Mouse (Mus musculus) embryonic facial prominence, embryonic 11.5 days (tissue): ENCODE results near the gene A930004D18Rik. TPM values are rescaled to one million over a fixed set of nuclear protein-coding genes. Genes with fewer than 3 reads are reported as not detected.
A peak's percentile ranks its signal among the peaks of the same experiment; 100 is the strongest.

Source experiments
- ATAC-seq: fragments of 200-750 bp; cut with Nextera tagmentation; replicated peaks from 2 replicates; pipeline ENCODE4 v1.8.0; 2017; ENCODE audit warnings: low read depth; ENCODE audit not compliant: insufficient number of reproducible peaks, low FRiP score, low TSS enrichment
- DNase-seq: peaks from one replicate; pipeline ENCODE4 v3.0.0-alpha.2; 2015; ENCODE audit warnings: low spot score
- H3K27ac ChIP-seq: fragments of 300-500 bp; sonication (generic); replicated peaks from 2 replicates; pipeline ENCODE4 v1.5.1; 2014; ENCODE audit warnings: mild to moderate bottlenecking, low read depth, low read length, control low read depth
- H3K27me3 ChIP-seq: fragments of 300-500 bp; sonication (generic); 2 replicates; pipeline ENCODE4 v1.6.1; 2014; ENCODE audit warnings: mild to moderate bottlenecking, low read length, moderate library complexity, mixed read lengths; ENCODE audit not compliant: control insufficient read depth, insufficient read depth
- H3K36me3 ChIP-seq: fragments of 300-500 bp; sonication (generic); replicated peaks from 2 replicates; pipeline ENCODE4 v1.6.1; 2014; ENCODE audit warnings: low read depth, mild to moderate bottlenecking, low read length, moderate library complexity, mixed read lengths; ENCODE audit not compliant: control insufficient read depth, insufficient read depth
- H3K4me1 ChIP-seq: fragments of 300-500 bp; sonication (generic); 2 replicates; pipeline ENCODE4 v1.6.1; 2014; ENCODE audit warnings: low read length, mixed read lengths; ENCODE audit not compliant: control insufficient read depth, insufficient read depth
- H3K4me2 ChIP-seq: fragments of 300-500 bp; sonication (generic); 2 replicates; pipeline ENCODE4 v1.6.1; 2014; ENCODE audit warnings: low read depth, mild to moderate bottlenecking, control low read depth, low read length, moderate library complexity
- H3K4me3 ChIP-seq: fragments of 300-500 bp; sonication (generic); 2 replicates; pipeline ENCODE4 v1.5.1; 2014; ENCODE audit warnings: low read depth, low read length, control low read depth
- H3K9ac ChIP-seq: fragments of 300-500 bp; sonication (generic); replicated peaks from 2 replicates; pipeline ENCODE4 v1.6.1; 2014; ENCODE audit warnings: mild to moderate bottlenecking, control low read depth, low read length
- H3K9me3 ChIP-seq: fragments of 300-500 bp; sonication (generic); replicated peaks from 2 replicates; pipeline ENCODE4 v1.6.1; 2016; ENCODE audit warnings: mild to moderate bottlenecking, low read length, inconsistent platforms, mixed read lengths; ENCODE audit not compliant: control insufficient read depth
- WGBS: fragments of 180-500 bp; shearing (Covaris S2); extraction: QIAGEN DNeasy Blood & Tissue Kit; methylation state at CpG from one replicate; pipeline ENCODE4 v1.1.7; 2014; 5-methylcytosine and 5-hydroxymethylcytosine counted together
- polyA plus RNA-seq: library from polyadenylated mRNA; unstranded; fragments of >200 nt; fragmentation: Nextera tagmentation; extraction: Ambion mirVana; gene quantifications from 2 replicates; pipeline ENCODE4 v1.2.1, GENCODE M21; 2014

Gene A930004D18Rik
- polyA plus RNA-seq, 1 experiment from 2014 or later, result 9.2 TPM

DNA sequence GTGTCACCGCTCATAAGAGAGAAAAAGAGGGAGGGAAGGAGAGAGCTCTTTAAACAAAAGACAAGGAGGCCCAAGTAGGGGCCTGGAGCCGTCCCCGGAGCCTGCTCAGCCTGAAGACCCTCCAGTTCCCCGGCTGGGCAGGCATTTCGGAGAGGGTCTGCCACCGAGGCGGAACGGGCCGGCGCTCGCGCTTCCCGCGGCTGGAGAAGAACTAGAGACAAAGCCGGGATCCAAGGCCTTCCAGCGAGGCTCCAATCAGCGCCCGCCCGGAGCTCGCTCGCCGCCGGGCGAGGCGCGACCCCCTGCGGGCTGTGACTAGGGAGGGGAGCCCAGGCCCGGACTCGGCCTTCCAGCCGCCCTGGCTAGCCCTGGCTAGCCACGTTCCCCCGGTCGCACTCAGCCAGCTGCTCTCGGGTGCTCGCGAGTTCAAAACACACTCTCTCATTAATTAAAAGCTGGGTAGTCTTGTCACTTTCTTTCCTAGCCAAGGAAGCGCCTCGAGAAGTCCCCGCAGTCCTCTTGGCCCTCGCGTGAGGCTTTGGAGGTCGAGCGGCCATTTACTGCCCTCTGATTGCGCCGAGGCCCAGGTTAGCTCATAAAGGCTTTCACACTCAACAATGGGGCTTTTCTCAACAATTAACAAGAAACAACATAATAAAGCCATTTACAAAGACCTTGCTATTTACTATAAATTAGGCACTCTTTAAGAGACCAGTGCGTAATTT lies 2.2 kb upstream of the A930004D18Rik start:
- Histone ChIP-seq H3K27me3 (no peaks in the 10 kb centered on the region), H3K36me3 (no peaks in the 10 kb centered on the region), H3K4me2 (peak overlapping the region; percentile 78), H3K9me3 (no peaks in the 10 kb centered on the region), H3K27ac (peak overlapping the region; percentile 94), H3K4me3 (peak overlapping the region; percentile 19; the same call in 1 of the 2 replicates), H3K9ac (peak overlapping the region; percentile 89), H3K4me1 (peaks cover 9% of the 10 kb centered on the region)
- ATAC-seq (peak; percentile 46), DNase-seq (peak; percentile 66)
- 2% methylated on average over 46 of the region's 46 CpGs for WGBS

DNA sequence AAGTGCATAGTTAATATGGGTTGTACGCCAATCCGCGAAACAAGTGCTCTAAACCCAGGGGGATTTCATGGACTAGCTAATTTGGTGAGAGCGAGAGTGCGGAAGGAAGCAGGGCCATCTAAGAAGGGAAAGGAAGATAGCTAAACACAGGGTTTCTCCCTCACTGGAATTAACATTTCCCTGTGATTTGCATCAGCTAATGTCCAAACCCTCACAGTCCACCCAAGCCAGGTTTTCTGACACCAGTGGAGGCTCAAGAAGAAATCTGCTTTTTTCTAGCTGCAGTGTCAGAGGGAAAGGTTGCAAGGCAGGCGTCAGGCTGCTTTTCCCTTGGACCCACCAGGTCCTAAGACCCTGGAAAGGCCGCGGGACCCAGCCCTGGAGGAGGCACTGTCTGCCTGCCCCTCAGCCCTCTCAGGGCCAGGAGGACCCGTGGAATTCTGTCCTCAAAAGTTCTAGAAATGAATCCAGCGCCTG lies 1.4 kb upstream of the A930004D18Rik start:
- H3K36me3 ChIP-seq, result no peaks in the 10 kb centered on the region
- no peaks in the 10 kb centered on the region for H3K9me3 ChIP-seq
- H3K4me2 ChIP-seq, result peak overlapping the region; percentile 78
- ATAC-seq, result no peak
- H3K4me1 ChIP-seq, result peaks cover 9% of the 10 kb centered on the region
- peak; percentile 59 for DNase-seq
- H3K9ac ChIP-seq, result peak overlapping the region; percentile 89
- 0 out of 2 replicates have a peak overlapping the region, but pooled peaks have one; percentile 9 for H3K27ac ChIP-seq
- H3K27me3 ChIP-seq, result no peaks in the 10 kb centered on the region
- 16% methylated on average over 10 of the region's 10 CpGs for WGBS
- H3K4me3 ChIP-seq, result no peak overlapping the region

DNA sequence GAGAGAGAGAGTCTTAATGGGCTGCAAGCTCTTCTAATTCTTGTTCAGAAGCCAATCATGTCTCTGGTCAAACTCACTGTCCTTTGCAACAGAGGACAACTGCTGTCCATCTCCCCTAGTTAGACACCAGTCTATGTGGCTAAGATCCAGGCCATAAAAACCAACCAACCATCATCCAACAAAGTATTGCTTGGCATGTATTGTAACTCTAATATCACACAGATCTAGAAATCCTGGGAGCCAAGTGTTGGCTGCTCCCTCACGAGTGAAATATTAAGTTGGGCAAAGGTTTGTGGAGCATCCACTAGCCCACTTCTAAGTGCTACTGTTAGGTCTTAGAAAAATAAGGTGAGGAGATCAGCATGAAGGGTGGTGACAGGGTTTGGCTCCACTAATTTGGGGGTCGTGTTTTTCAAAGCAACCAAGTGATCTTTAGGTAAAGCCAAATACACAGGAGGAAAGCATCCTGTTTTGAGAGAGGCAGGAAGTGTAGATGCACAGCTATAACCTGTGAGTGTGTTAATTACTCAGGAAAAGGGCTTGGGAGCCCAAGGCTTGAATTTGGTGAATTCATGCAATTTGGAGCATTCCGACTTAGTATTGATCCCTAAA lies 710 bp upstream of the A930004D18Rik start:
- no peak overlapping the region; the same call in 1 of the 2 replicates for H3K9ac ChIP-seq
- no peaks in the 10 kb centered on the region for H3K36me3 ChIP-seq
- H3K4me3 ChIP-seq, result no peak overlapping the region
- no peak overlapping the region for H3K4me2 ChIP-seq
- H3K27me3 ChIP-seq, result no peaks in the 10 kb centered on the region
- ATAC-seq (no peak), DNase-seq (peak; percentile 6)
- H3K4me1 ChIP-seq, result peaks cover 13% of the 10 kb centered on the region
- H3K27ac ChIP-seq, result no peak overlapping the region
- WGBS, result 36% methylated on average over 3 of the region's 3 CpGs
- no peaks in the 10 kb centered on the region for H3K9me3 ChIP-seq

DNA sequence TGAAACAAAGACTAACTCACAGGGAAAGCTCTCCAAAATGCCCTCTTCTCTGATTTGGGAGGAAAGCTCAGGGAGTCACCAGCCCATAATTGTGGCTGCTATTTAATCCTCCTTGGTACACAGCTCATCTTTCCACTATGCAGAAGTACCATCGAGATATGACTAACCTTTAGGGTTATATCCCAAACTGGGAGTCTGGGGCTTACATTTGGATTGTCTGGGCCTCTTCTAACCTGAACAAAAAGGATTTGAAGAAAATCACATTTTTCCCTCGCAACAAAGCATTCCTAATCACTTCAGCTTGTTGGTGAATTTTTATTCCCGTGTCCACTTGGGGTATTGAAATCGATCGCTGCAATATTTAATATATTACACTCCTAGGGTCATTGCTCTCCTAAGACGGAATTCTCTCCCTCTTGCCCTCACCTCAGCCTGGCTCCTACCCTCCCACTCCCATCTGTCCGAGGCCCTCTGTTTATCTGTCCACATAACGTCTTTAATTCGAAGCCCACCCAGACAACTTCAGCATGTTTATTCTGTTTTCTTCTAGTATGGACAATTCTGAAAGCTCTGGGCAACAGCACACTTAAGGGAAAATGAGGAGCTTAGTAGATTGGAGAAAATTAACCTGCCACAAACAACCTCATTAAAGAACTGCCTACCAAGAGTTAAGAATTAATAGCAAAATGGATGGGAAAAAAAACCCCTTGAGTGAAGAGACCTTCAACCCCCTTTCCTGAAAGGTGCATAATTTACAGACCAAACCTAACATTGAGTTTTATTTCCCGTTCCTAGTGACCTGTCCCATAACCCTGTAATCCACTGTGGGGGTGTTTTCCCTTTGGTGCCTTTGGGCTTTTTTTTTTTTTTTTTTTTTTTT lies 2.9 kb downstream of the A930004D18Rik start:
- Histone ChIP-seq H3K27me3 (no peaks in the 10 kb centered on the region), H3K4me3 (no peak overlapping the region), H3K27ac (no peak overlapping the region; the same call in 1 of the 2 replicates), H3K36me3 (no peaks in the 10 kb centered on the region), H3K4me2 (no peak overlapping the region), H3K9ac (no peak overlapping the region), H3K4me1 (peaks cover 10% of the 10 kb centered on the region), H3K9me3 (no peaks in the 10 kb centered on the region)
- no peak for ATAC-seq
- WGBS, result 36% methylated on average over 10 of the region's 10 CpGs
- peak; percentile 19 for DNase-seq

DNA sequence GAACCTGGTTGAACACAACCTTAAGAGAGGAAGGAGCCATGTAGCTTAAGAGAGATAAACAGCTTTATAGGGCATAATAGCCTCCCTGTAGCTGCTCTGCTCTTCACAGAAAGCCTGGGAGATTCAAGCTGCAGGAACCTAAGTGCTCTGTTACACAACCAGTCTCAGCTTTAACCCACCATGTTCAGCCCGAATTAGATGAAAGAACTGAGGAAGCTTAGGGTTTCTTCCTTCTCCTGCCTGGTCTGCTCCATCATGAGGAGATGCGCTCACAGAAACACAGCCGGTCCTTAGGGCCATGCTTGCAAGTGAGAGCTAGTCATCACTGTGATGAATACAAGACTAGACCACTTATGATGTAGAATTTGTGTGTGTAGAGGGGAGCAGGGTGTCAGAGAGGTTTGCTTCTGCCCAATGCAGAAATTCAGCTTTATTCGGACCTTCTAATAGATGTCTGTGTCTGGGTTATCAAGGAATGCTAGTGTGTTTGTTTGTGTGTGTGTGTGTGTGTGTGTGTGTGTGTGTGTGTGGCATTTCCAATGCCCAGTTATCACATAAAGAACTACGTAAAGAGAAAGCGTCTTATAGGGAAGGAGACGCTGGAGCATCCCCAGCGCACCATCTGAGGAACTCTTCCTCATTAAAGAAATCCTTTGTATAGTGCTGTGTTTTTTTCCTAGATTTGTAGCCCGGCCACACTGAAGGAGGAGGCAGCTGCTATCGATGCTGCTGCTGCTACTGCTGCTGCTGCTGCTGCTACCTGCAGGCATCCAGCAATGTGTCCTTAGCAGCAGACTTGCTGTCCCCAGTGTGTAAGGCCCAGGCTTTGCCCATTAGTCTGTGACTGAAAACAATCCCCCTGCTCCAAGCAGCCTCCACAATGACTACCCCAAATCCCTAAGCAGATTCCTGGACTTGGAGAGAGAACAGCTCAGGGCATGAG lies 4.1 kb downstream of the A930004D18Rik start:
- DNase-seq (peak; percentile 40), ATAC-seq (no peak)
- Histone ChIP-seq H3K4me3 (no peak overlapping the region), H3K4me1 (peaks cover 8% of the 10 kb centered on the region), H3K4me2 (no peak overlapping the region; the same call in 1 of the 2 replicates), H3K27ac (no peak overlapping the region; the same call in 1 of the 2 replicates), H3K27me3 (no peaks in the 10 kb centered on the region), H3K9ac (peak overlapping the region; percentile 38), H3K9me3 (no peaks in the 10 kb centered on the region), H3K36me3 (no peaks in the 10 kb centered on the region)
- 33% methylated on average over 10 of the region's 10 CpGs for WGBS

DNA sequence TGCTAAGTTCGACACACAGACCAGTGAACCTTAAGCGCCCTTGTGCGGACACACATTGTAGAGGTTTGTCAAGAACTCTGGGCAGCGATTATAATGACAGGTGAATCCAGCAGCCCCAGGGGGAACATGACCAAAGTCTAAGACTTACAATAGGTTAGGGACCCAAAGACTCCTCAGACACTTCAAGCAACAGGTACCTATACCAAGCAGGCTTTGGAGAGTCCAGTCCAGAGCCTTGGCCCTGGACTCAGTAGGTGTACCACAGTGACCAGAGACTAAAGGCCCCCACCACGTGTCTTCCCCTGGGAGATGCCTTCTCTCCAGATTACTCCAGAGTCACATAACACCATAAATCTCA lies 5.0 kb downstream of the A930004D18Rik start:
- peaks cover 8% of the 10 kb centered on the region for H3K4me1 ChIP-seq
- no peak overlapping the region for H3K27ac ChIP-seq
- H3K27me3 ChIP-seq, result no peaks in the 10 kb centered on the region
- H3K9me3 ChIP-seq, result no peaks in the 10 kb centered on the region
- DNase-seq (peak; percentile 19), ATAC-seq (no peak)
- 24% methylated on average over 5 of the region's 5 CpGs for WGBS
- peak overlapping the region; percentile 91 for H3K4me2 ChIP-seq
- no peaks in the 10 kb centered on the region for H3K36me3 ChIP-seq
- H3K4me3 ChIP-seq, result no peak overlapping the region
- H3K9ac ChIP-seq, result peak overlapping the region; percentile 38
